Mouse (Mus musculus): ENCODE data around the gene Ndufb8. TPM values are rescaled to one million over a fixed set of nuclear protein-coding genes. Genes with fewer than 3 reads are reported as not detected.

Ndufb8 gene
- 1,000 to 10,000 TPM in 1 of 2 experiments, 100 to 1,000 TPM in 1; 866 to 1,200 TPM for total RNA-seq (2021)
- long read RNA-seq, experiment 1, transcript Ndufb8-202 (2 exons, 341 nt), result minor isoform, 8 of 636 reads
- long read RNA-seq, experiment 1, transcript Ndufb8-201 (5 exons, 680 nt), result major isoform, 603 of 636 reads
- long read RNA-seq, experiment 1, transcript Ndufb8-205 (5 exons, 603 nt), result minor isoform, 6 of 636 reads
- long read RNA-seq, experiment 1, partial matches to known transcripts, result 13 of 636 reads
- long read RNA-seq, experiment 1, other reads (novel, unspliced or antisense), result 5 of 636 reads
- long read RNA-seq, experiment 2, transcript Ndufb8-202 (2 exons, 341 nt), result minor isoform, 5 of 769 reads
- long read RNA-seq, experiment 2, transcript Ndufb8-201 (5 exons, 680 nt), result major isoform, 723 of 769 reads
- long read RNA-seq, experiment 2, transcript Ndufb8-205 (5 exons, 603 nt), result minor isoform, 8 of 769 reads
- long read RNA-seq, experiment 2, partial matches to known transcripts, result 28 of 769 reads
- long read RNA-seq, experiment 2, other reads (novel, unspliced or antisense), result 2 of 769 reads

- no peak for TF ChIP-seq CTCF (IDR thresholded peaks at IDR 0.05)
- DNase-seq, result peak; percentile 97
- intact Hi-C loops (cut with DNase I), result no loop called here
- H3K27ac ChIP-seq, result peak within 1 kb of the TSS; percentile 97
- H3K4me3 ChIP-seq, result peak within 1 kb of the TSS; percentile 99
Observed at GRCm38 (mm10) chr19:44554861-44555590, at the start of gene Ndufb8. Gene Ndufb8 (minus strand): TSS chr19:44555440.

- TF ChIP-seq CTCF (IDR thresholded peaks at IDR 0.05), result no peak
- no peak overlapping the region for H3K4me3 ChIP-seq
- intact Hi-C loops (cut with DNase I), result no loop called here
Observed at GRCm38 (mm10) chr19:44594180-44594579, 38.9 kb upstream of the Ndufb8 start.

GRCm38 (mm10) chr19:44591638-44592037, 36.4 kb upstream of the Ndufb8 start:
- H3K27ac ChIP-seq, result no peak overlapping the region
- H3K4me3 ChIP-seq, result no peak overlapping the region
- intact Hi-C loops (cut with DNase I), result no loop called here
- no peak for DNase-seq
- TF ChIP-seq CTCF (IDR thresholded peaks at IDR 0.05), result no peak

More at GRCm38 (mm10) chr19:44594180-44594579, 38.9 kb upstream of the Ndufb8 start:
- no peak for DNase-seq
- H3K27ac ChIP-seq, result no peak overlapping the region

DNA sequence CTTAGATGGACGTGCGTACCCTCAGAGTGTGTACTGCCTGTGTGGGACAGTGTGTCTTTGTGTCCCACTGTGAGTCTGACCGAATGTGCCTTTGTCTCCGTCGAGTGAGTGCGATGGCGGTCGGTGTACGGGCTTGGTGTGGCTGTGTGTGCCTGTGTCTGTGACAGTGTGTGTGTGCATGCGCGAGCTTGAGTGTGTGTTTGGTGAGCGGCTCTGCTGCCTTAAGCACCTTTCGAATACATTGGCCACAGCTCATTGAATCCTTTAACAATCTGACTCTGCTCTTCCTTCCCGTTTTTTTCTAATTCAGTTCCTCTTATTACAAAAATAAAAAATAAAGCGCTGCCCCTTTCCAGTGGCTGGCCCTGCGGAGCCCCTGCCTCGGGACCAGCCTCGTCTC, 35.8 kb upstream of the Ndufb8 start:
- Histone ChIP-seq H3K27ac (no peak overlapping the region), H3K4me3 (no peak overlapping the region)
- intact Hi-C loops (cut with DNase I), result no loop called here
- TF ChIP-seq CTCF (IDR thresholded peaks at IDR 0.05), result no peak
- no peak for DNase-seq

DNA sequence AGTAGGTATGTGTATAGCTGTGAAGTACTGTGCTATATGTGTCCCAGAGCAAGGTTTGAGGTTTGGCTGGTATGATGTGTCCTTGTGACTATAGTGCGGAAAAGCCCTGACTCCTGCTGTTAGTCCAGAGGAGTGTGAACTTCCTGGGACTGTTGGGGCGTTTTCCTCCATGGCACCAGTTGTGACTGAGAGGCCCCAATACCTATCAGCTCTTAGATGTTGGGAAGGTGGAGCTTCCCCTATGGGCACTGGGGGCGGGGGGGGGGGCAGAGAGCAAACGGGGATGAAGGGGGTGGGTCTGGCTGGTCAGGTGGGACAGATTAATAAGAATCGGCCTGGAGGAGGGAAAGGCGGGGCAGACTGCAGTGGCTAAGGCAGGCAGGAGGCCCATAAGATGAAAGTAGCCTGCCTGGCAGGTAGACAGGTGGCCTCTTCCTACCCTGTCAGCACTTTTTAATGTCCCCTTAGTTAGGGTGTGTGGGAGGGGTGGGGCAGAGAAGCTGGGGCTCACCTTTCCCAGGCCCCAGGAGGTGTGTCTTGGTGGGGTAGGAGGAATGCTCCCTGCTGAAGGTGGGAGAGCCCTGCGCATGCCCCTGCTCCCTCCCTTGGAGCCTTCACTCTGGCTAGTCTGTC, 34.5 kb upstream of the Ndufb8 start:
- intact Hi-C loops (cut with DNase I), result no loop called here
- TF ChIP-seq CTCF (IDR thresholded peaks at IDR 0.05), result no peak

GRCm38 (mm10) chr19:44588036-44588435, 32.8 kb upstream of the Ndufb8 start:
- TF ChIP-seq CTCF (IDR thresholded peaks at IDR 0.05), result no peak
- H3K4me3 ChIP-seq, result no peak overlapping the region
- DNase-seq, result no peak
- H3K27ac ChIP-seq, result no peak overlapping the region
- intact Hi-C loops (cut with DNase I), result no loop called here

More for the DNA sequence above, 34.5 kb upstream of the Ndufb8 start:
- Histone ChIP-seq H3K27ac (no peak overlapping the region), H3K4me3 (no peak overlapping the region)
- no peak for DNase-seq

DNA sequence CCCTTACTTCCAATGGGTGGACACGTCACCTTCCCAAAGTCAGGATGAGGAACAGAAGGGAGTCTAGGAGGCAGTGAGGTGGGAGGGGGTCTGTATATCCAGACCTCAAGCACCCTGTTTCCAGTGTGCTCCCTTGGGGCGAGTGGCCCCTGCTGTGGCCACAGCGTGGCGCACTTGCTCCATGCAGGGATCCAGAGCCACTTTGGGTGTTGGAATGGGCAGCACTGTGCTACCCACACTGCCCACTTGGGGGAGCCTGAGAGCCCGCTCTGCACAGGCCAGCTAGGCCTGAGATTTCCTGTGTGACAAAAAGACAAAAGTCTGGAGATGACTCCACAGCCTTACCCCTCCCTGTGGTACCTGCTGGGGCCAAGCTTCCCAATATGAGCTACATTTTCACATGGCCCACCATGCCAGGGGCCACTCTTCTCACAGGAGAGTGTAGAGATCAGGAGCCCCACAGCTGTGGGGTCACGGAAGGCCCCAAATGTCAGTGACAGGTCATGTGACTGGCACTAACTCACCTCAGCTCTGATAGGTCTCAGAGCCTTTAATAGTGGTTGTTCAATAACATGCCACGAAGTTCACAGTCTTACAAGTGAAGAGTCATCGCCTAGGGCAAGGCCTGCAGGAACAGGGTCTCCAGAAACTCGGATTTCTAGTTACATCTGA, 27.5 kb upstream of the Ndufb8 start:
- Histone ChIP-seq H3K4me3 (no peak overlapping the region), H3K27ac (no peak overlapping the region)
- no peak for TF ChIP-seq CTCF (IDR thresholded peaks at IDR 0.05)
- DNase-seq, result peak; percentile 93
- intact Hi-C loops (cut with DNase I), result loop anchor here (1.0 to 2.0 kb wide), 3 partner anchors 172 to 313 kb away; no protein-coding TSS in a partner anchor

- no peak for TF ChIP-seq CTCF (IDR thresholded peaks at IDR 0.05)
- no peak overlapping the region for H3K27ac ChIP-seq
- DNase-seq, result no peak
- intact Hi-C loops (cut with DNase I), result loop anchor here (1.0 to 2.0 kb wide), 3 partner anchors 173 to 313 kb away; no protein-coding TSS in a partner anchor
- H3K4me3 ChIP-seq, result no peak overlapping the region
Observed at GRCm38 (mm10) chr19:44582103-44582502, 26.9 kb upstream of the Ndufb8 start.

DNA sequence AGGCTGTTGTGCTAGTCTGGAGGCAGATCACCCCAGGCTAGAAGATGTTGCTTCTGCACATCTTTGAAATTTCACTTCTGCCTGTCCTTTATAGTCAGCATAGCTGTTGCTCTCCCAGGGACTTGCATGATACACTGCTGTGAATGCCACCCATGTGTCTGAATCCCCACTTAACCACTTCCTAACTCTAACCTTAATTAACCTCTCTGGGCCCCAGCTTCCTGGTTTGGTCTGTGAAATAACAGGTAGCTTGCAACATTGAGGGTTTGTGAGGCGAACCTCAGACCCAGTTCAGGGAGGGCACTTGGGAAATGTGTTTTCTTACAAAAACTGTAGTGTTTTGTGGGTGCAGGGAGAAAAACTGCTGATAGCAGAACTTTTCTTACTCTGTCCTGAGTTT, 22.8 kb upstream of the Ndufb8 start:
- H3K4me3 ChIP-seq, result no peak overlapping the region
- no peak for TF ChIP-seq CTCF (IDR thresholded peaks at IDR 0.05)
- no peak overlapping the region for H3K27ac ChIP-seq
- intact Hi-C loops (cut with DNase I), result no loop called here
- DNase-seq, result no peak

DNA sequence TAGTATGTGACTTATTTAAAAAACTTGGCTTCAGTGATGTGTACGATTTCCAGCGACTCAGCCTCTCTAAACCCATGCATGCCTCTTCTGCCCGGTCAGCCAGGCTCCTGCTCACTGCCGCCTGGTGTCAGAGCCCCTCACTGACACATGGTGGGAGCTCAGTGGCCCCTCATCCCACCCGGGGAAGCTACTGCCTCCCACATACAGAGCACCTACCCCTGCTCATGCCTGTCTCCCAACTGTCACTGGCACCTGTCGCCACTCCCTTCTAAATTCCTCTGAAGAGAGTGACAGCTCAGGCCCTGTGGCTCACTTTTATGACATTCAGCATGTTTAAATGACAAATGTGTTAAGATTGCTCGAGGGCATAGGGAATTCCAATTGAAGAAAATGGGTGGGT, 21.0 kb upstream of the Ndufb8 start:
- Histone ChIP-seq H3K27ac (no peak overlapping the region), H3K4me3 (no peak overlapping the region)

DNA sequence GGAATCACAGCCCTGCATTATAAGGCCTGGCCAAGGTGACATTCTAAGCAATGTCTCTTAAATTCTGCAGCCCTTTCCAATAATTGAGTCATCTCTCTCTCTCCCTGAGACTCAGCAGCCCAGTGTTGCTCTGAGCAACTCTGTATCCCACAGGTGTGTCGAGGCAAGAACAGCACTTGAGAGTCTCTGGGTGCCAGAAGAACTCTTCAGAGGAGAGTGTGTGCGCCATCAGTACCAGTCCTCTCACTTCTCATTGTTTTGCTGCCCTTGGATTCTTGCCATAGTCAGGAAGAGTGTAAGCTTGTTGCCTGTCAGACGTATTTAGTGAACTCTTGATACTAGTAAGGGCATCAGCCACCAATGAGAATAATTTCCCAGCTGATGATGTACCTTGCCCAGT, 12.5 kb upstream of the Ndufb8 start:
- H3K27ac ChIP-seq, result peak overlapping the region; percentile 74; the same call in 1 of the 2 replicates
- TF ChIP-seq CTCF (IDR thresholded peaks at IDR 0.05), result no peak
- DNase-seq, result no peak
- no peak overlapping the region for H3K4me3 ChIP-seq
- intact Hi-C loops (cut with DNase I), result no loop called here

More for the DNA sequence above, 21.0 kb upstream of the Ndufb8 start:
- DNase-seq, result no peak
- intact Hi-C loops (cut with DNase I), result no loop called here
- no peak for TF ChIP-seq CTCF (IDR thresholded peaks at IDR 0.05)

- Histone ChIP-seq H3K4me3 (peak overlapping the region; percentile 87), H3K27ac (no peak overlapping the region)
- DNase-seq, result no peak
- TF ChIP-seq CTCF (IDR thresholded peaks at IDR 0.05), result no peak
- intact Hi-C loops (cut with DNase I), result no loop called here
Observed at GRCm38 (mm10) chr19:44564006-44564405, 8.8 kb upstream of the Ndufb8 start.
